Mouse (Mus musculus): ENCODE measurements around the gene Gm17268.

DNA sequence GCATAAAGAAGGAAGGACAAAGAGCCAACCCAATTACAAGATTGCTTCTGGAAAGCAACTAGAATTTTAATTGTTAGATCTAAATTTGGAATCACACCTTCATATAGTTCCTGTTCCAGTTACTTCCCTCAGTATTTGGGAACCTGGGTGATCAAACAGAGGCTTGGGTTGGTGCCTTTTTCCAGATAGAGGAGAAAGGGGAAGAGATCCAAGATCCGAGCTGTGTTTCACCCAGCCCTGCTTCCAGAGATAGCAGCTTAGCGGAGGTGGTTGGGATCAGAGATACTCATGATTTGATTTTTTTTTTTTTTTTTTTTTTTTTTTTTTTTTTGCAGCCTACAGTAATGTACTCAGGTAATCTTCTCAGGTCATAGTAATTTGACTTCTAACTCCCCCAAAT lies 2.5 kb downstream of the Gm17268 start:
- TF ChIP-seq POLR2A (IDR thresholded peaks at IDR 0.05; ENCODE audit: control insufficient read depth, extremely low read depth, insufficient read depth, low read length, poor library complexity) (no peak), CTCF (IDR thresholded peaks at IDR 0.05; ENCODE audit: borderline replicate concordance, control insufficient read depth, extremely low read depth, insufficient read depth, low read length, poor library complexity) (no peak)

All from thymus, adult 2 months (tissue).